ENCODE assay signal across 7 mouse cellular contexts in genomic region chrX:167208978-167209754, GRCm38 (mm10). TPM values are rescaled to one million over a fixed set of nuclear protein-coding genes. Genes with fewer than 3 reads are reported as not detected.
DNase-seq lines count a peak whose midpoint lies in the region; ATAC-seq and TF ChIP-seq lines count a peak whose summit lies in the region.

TSS of gene Tmsb4x (minus strand) at chrX:167209315.

- H3K9ac ChIP-seq in embryonic facial prominence, embryonic 13.5 days, result peak within 1 kb of the TSS; percentile 76
- H3K9ac ChIP-seq in limb, embryonic 13.5 days, result peak within 1 kb of the TSS; percentile 79
- H3K9ac ChIP-seq in midbrain, embryonic 15.5 days, result peak within 1 kb of the TSS; percentile 80

- H3K4me2 ChIP-seq in embryonic facial prominence, embryonic 13.5 days, result peak within 1 kb of the TSS; percentile 56
- H3K4me2 ChIP-seq in limb, embryonic 13.5 days (replicated peaks), result peak within 1 kb of the TSS; percentile 60
- H3K4me2 ChIP-seq in midbrain, embryonic 15.5 days, result peak within 1 kb of the TSS; percentile 56

- DNase-seq in adrenal gland, postnatal 25 days, result peak; percentile 78
- DNase-seq in heart, adult 18-20 months, result peak; percentile 88 to 91
- DNase-seq in kidney, adult 2 months, result peak; percentile 82
- peak; percentile 80 to 83 for DNase-seq in spleen, adult 18-20 months

- no peak for TF ChIP-seq CTCF in kidney, adult 2 months (conservative IDR thresholded peaks at IDR 0.05; ENCODE audit: insufficient read depth, insufficient read length, low read depth, low read length)

- ATAC-seq in embryonic facial prominence, embryonic 13.5 days (ENCODE audit: insufficient number of reproducible peaks, insufficient read depth, low FRiP score, low TSS enrichment, low read depth), result peak; percentile 84
- ATAC-seq in limb, embryonic 13.5 days (ENCODE audit: low FRiP score, low read depth), result peak; percentile 87
- peak; percentile 93 for ATAC-seq in midbrain, embryonic 15.5 days (replicated peaks)

- 25% methylated on average over 39 of the region's 39 CpGs for WGBS in embryonic facial prominence, embryonic 13.5 days
- WGBS in kidney, adult 2 months, result 5% methylated on average over 39 of the region's 39 CpGs
- whole genome bisulfite sequencing in limb, embryonic 13.5 days, result 22% methylated on average over 39 of the region's 39 CpGs
- 16% methylated on average over 39 of the region's 39 CpGs for WGBS in midbrain, embryonic 15.5 days

- H3K9me3 ChIP-seq in embryonic facial prominence, embryonic 13.5 days, result no peaks in the 10 kb centered on the region
- H3K9me3 ChIP-seq in limb, embryonic 13.5 days, result no peaks in the 10 kb centered on the region
- no peaks in the 10 kb centered on the region for H3K9me3 ChIP-seq in midbrain, embryonic 15.5 days

- peaks cover 48% of the 10 kb centered on the region for H3K27me3 ChIP-seq in embryonic facial prominence, embryonic 13.5 days
- H3K27me3 ChIP-seq in kidney, adult 2 months (replicated peaks; ENCODE audit: control insufficient read depth, insufficient read depth, low read length), result no peaks in the 10 kb centered on the region
- peaks cover 45% of the 10 kb centered on the region for H3K27me3 ChIP-seq in limb, embryonic 13.5 days
- 0 out of 2 replicates have a peak, but pooled peaks cover 6% of the 10 kb centered on the region for H3K27me3 ChIP-seq in midbrain, embryonic 15.5 days (replicated peaks)

- H3K4me3 ChIP-seq in embryonic facial prominence, embryonic 13.5 days, result peak within 1 kb of the TSS; percentile 54
- H3K4me3 ChIP-seq in kidney, adult 2 months (ENCODE audit: insufficient read depth, low read depth, low read length), result peak within 1 kb of the TSS; percentile 88
- H3K4me3 ChIP-seq in limb, embryonic 13.5 days, result peak within 1 kb of the TSS; percentile 55
- H3K4me3 ChIP-seq in midbrain, embryonic 15.5 days, result peak within 1 kb of the TSS; percentile 55

- H3K27ac ChIP-seq in embryonic facial prominence, embryonic 13.5 days, result peak within 1 kb of the TSS; percentile 82
- peak within 1 kb of the TSS; percentile 96 for H3K27ac ChIP-seq in kidney, adult 2 months (ENCODE audit: insufficient read depth, low read depth, low read length)
- H3K27ac ChIP-seq in limb, embryonic 13.5 days, result peak within 1 kb of the TSS; percentile 81
- H3K27ac ChIP-seq in midbrain, embryonic 15.5 days, result peak within 1 kb of the TSS; percentile 93

- H3K4me1 ChIP-seq in embryonic facial prominence, embryonic 13.5 days, result no peaks in the 10 kb centered on the region
- no peaks in the 10 kb centered on the region for H3K4me1 ChIP-seq in kidney, adult 2 months (ENCODE audit: control insufficient read depth, insufficient read depth, low read length)
- H3K4me1 ChIP-seq in limb, embryonic 13.5 days, result peaks cover 3% of the 10 kb centered on the region; the same call in 1 of the 2 replicates
- peaks cover 12% of the 10 kb centered on the region for H3K4me1 ChIP-seq in midbrain, embryonic 15.5 days

- no peaks in the 10 kb centered on the region for H3K36me3 ChIP-seq in embryonic facial prominence, embryonic 13.5 days
- H3K36me3 ChIP-seq in kidney, adult 2 months (ENCODE audit: control insufficient read depth, insufficient read depth, low read length), result no peaks in the 10 kb centered on the region
- no peaks in the 10 kb centered on the region for H3K36me3 ChIP-seq in limb, embryonic 13.5 days
- H3K36me3 ChIP-seq in midbrain, embryonic 15.5 days (replicated peaks), result no peaks in the 10 kb centered on the region

- peak; percentile 94 for TF ChIP-seq POLR2A in kidney, adult 2 months (IDR thresholded peaks at IDR 0.05; ENCODE audit: low read depth, low read length)

RNA-seq across cellular contexts. Expression of gene Tmsb4x, which starts in this region (rescaled TPM):
- total RNA-seq in adrenal gland, postnatal 25 days (2021), result 273 and 303 TPM in 2 replicates
- polyA plus RNA-seq in embryonic facial prominence, embryonic 13.5 days (2015; fragmentation: Nextera tagmentation; extraction: Ambion mirVana), result 2,270 and 2,389 TPM in 2 replicates
- 100 to 1,000 TPM; 525 to 536 TPM for total RNA-seq in heart, adult 18-20 months (2021)
- 143 and 255 TPM in 2 replicates for polyA plus RNA-seq in kidney, adult 2 months (2012; rRNA removed)
- polyA plus RNA-seq in limb, embryonic 13.5 days (2015; fragmentation: Nextera tagmentation; extraction: Ambion mirVana), result 2,298 and 2,371 TPM in 2 replicates
- polyA plus RNA-seq in midbrain, embryonic 15.5 days (2015; fragmentation: Nextera tagmentation; extraction: Ambion mirVana), result 4,195 and 4,308 TPM in 2 replicates

Comparison
In these comparisons a context has a peak if more than half of its experiments do, and no peak if none do; other contexts are left out.
1. Peak in every context shown above with its lines: DNase-seq, ATAC-seq, H3K4me3 ChIP-seq and H3K27ac ChIP-seq.